Comparison of ENCODE assay signal across 7 mouse cellular contexts in genomic region chr4:126147533-126148160, GRCm38 (mm10). TPM values are rescaled to one million over a fixed set of nuclear protein-coding genes. Genes with fewer than 3 reads are reported as not detected.
DNase-seq lines count a peak whose midpoint lies in the region; ATAC-seq lines count a peak whose summit lies in the region.

Gene Eva1b (plus strand): TSS chr4:126147744.

- H3K36me3 ChIP-seq in embryonic facial prominence, embryonic 14.5 days (ENCODE audit: control insufficient read depth, insufficient read depth, low read length), result peaks cover 15% of the 10 kb centered on the region
- H3K36me3 ChIP-seq in heart, embryonic 16.5 days (ENCODE audit: control insufficient read depth, insufficient read depth), result no peaks in the 10 kb centered on the region; the same call in 1 of the 2 replicates
- no peaks in the 10 kb centered on the region for H3K36me3 ChIP-seq in macrophage (ENCODE audit: inconsistent target)

- peaks cover 31% of the 10 kb centered on the region for H3K4me1 ChIP-seq in embryonic facial prominence, embryonic 14.5 days (ENCODE audit: control insufficient read depth, insufficient read depth, low read length)
- peaks cover 30% of the 10 kb centered on the region for H3K4me1 ChIP-seq in heart, embryonic 16.5 days (ENCODE audit: control insufficient read depth, insufficient read depth, low read length)

- H3K4me2 ChIP-seq in embryonic facial prominence, embryonic 14.5 days (ENCODE audit: low read depth, low read length), result peak within 1 kb of the TSS; percentile 84
- H3K4me2 ChIP-seq in heart, embryonic 16.5 days (ENCODE audit: low read depth, low read length), result peak within 1 kb of the TSS; percentile 81

- no peaks in the 10 kb centered on the region for H3K79me2 ChIP-seq in macrophage (ENCODE audit: inconsistent target)

- under 1% methylated on average over 23 of the region's 24 CpGs for WGBS in embryonic facial prominence, embryonic 14.5 days
- WGBS in heart, embryonic 16.5 days, result 5% methylated on average over 24 of the region's 24 CpGs
- 58% methylated on average over 24 of the region's 24 CpGs for WGBS in macrophage (ENCODE audit: missing documents)

- no peaks in the 10 kb centered on the region for H3K9me3 ChIP-seq in embryonic facial prominence, embryonic 14.5 days (ENCODE audit: control insufficient read depth, low read length)
- no peaks in the 10 kb centered on the region for H3K9me3 ChIP-seq in heart, embryonic 16.5 days (replicated peaks; ENCODE audit: control insufficient read depth, low read length)

- H3K4me3 ChIP-seq in embryonic facial prominence, embryonic 14.5 days (ENCODE audit: low read depth, low read length), result peak within 1 kb of the TSS; percentile 68
- H3K4me3 ChIP-seq in heart, embryonic 16.5 days (ENCODE audit: low read length), result peak within 1 kb of the TSS; percentile 69
- peak within 1 kb of the TSS; percentile 25 for H3K4me3 ChIP-seq in macrophage (ENCODE audit: inconsistent target)

- DNase-seq in adrenal gland, adult 8-10 months, result peak; percentile 62
- DNase-seq in embryonic facial prominence, embryonic 14.5 days (ENCODE audit: low spot score), result peak; percentile 87
- DNase-seq in kidney, postnatal 14 days, result peak; percentile 96
- peak; percentile 89 for DNase-seq in testis, postnatal 10 days (ENCODE audit: low spot score)
- DNase-seq in layer of hippocampus, adult 8-10 months (ENCODE audit: low spot score in 2 of 2), result no peak

- peak within 1 kb of the TSS; percentile 74 for H3K9ac ChIP-seq in embryonic facial prominence, embryonic 14.5 days (ENCODE audit: low read depth, low read length)
- peak within 1 kb of the TSS; percentile 80 for H3K9ac ChIP-seq in heart, embryonic 16.5 days (ENCODE audit: low read length)

- peak; percentile 58 for ATAC-seq in embryonic facial prominence, embryonic 14.5 days (ENCODE audit: low read depth)
- peak; percentile 56 for ATAC-seq in heart, embryonic 16.5 days (replicated peaks; ENCODE audit: extremely low read depth, insufficient read depth, low FRiP score)

- peak within 1 kb of the TSS; percentile 89 for H3K27ac ChIP-seq in embryonic facial prominence, embryonic 14.5 days (replicated peaks; ENCODE audit: low read depth, low read length)
- peak within 1 kb of the TSS; percentile 82 for H3K27ac ChIP-seq in heart, embryonic 16.5 days (ENCODE audit: low read length)
- H3K27ac ChIP-seq in macrophage, result no peak within 1 kb of the TSS

- no peaks in the 10 kb centered on the region for H3K27me3 ChIP-seq in embryonic facial prominence, embryonic 14.5 days (replicated peaks; ENCODE audit: control insufficient read depth, insufficient read depth, low read length)
- H3K27me3 ChIP-seq in heart, embryonic 16.5 days (ENCODE audit: control insufficient read depth, insufficient read depth, low read length), result no peaks in the 10 kb centered on the region

RNA-seq across cellular contexts. Expression of gene Eva1b, which starts in this region (rescaled TPM):
- 10 to 100 TPM; 21.1 to 32.2 (median 27.0) TPM for total RNA-seq in adrenal gland, adult 8-10 months (2022)
- 78.9 and 81.7 TPM in 2 replicates for polyA plus RNA-seq in embryonic facial prominence, embryonic 14.5 days (2014; fragmentation: Nextera tagmentation; extraction: Ambion mirVana)
- polyA plus RNA-seq in heart, embryonic 16.5 days (2015; fragmentation: Nextera tagmentation; extraction: Ambion mirVana), result 29.5 TPM in 2 replicates
- total RNA-seq in macrophage (2018; cell fraction: chromatin; rRNA removed), result 10 to 100 TPM in 22 of 26 experiments, 1 to 10 TPM in 4; 5.5 to 52.5 (median 24.9) TPM
- 10 to 100 TPM in 25 of 26 experiments, 1 to 10 TPM in 1; 9.7 to 59.7 (median 31.6) TPM for total RNA-seq in macrophage (2018; cell fraction: cytosol; rRNA removed)
- total RNA-seq in macrophage (2018; cell fraction: nucleus; rRNA removed), result 10 to 100 TPM; 10.2 to 90.6 (median 43.6) TPM
- 4.4 to 20.0 TPM (median 6.2 TPM) in 3 replicates for polyA plus RNA-seq in macrophage (2018)
- total RNA-seq in layer of hippocampus, adult 8-10 months (2022), result 1 to 10 TPM; 2.5 to 4.8 (median 3.3) TPM

Comparison
In these comparisons a context has a peak if more than half of its experiments do, and no peak if none do; other contexts are left out.
1. DNase-seq: peak in adrenal gland, adult 8-10 months (single experiment), embryonic facial prominence, embryonic 14.5 days (single experiment), kidney, postnatal 14 days (single experiment) and testis, postnatal 10 days (single experiment); none in layer of hippocampus, adult 8-10 months (0 of 2).
2. Peak in every context shown above with its lines, with median percentiles within 50 percentile points of each other: H3K4me3 ChIP-seq.